Mouse (Mus musculus): Measurements from ENCODE around the gene Wfdc1. TPM values are rescaled to one million over a fixed set of nuclear protein-coding genes. Genes with fewer than 3 reads are reported as not detected.

Wfdc1 gene
- polyA plus RNA-seq, 1 experiment from 2014 or later = 15.6 TPM

GRCm38 (mm10) chr8:119702965-119703364 lies 36.8 kb downstream of the Wfdc1 start:
- WGBS = 32% methylated on average over 7 of the region's 7 CpGs

GRCm38 (mm10) chr8:119707146-119707545 lies 41.0 kb downstream of the Wfdc1 start:
- H3K4me1 ChIP-seq (replicated peaks; ENCODE audit: control insufficient read depth, insufficient read depth, low read length) = no peaks in the 10 kb centered on the region; the same call in 1 of the 2 replicates
- H3K4me2 ChIP-seq (replicated peaks; ENCODE audit: low read depth) = no peak overlapping the region
- no peak overlapping the region for H3K4me3 ChIP-seq (ENCODE audit: low read depth, low read length)
- H3K27me3 ChIP-seq (replicated peaks; ENCODE audit: control insufficient read depth, insufficient read depth, low read length) = no peaks in the 10 kb centered on the region
- ATAC-seq = no peak
- no peaks in the 10 kb centered on the region for H3K9me3 ChIP-seq (ENCODE audit: control insufficient read depth)
- WGBS = 89% methylated on average over 9 of the region's 9 CpGs
- H3K27ac ChIP-seq (ENCODE audit: low read depth, low read length) = no peak overlapping the region
- H3K36me3 ChIP-seq (ENCODE audit: control insufficient read depth, insufficient read depth) = no peaks in the 10 kb centered on the region
- no peak overlapping the region for H3K9ac ChIP-seq (ENCODE audit: low read depth, low read length)
- no peak for TF ChIP-seq CTCF (IDR thresholded peaks at IDR 0.05; ENCODE audit: low read depth)

More at GRCm38 (mm10) chr8:119702965-119703364, 36.8 kb downstream of the Wfdc1 start:
- H3K36me3 ChIP-seq (ENCODE audit: control insufficient read depth, insufficient read depth) = no peaks in the 10 kb centered on the region
- no peak for ATAC-seq
- H3K4me2 ChIP-seq (replicated peaks; ENCODE audit: low read depth) = no peak overlapping the region
- no peaks in the 10 kb centered on the region for H3K9me3 ChIP-seq (ENCODE audit: control insufficient read depth)
- H3K27me3 ChIP-seq (replicated peaks; ENCODE audit: control insufficient read depth, insufficient read depth, low read length) = peaks cover 10% of the 10 kb centered on the region; the same call in 1 of the 2 replicates
- no peak overlapping the region for H3K9ac ChIP-seq (ENCODE audit: low read depth, low read length)
- TF ChIP-seq CTCF (IDR thresholded peaks at IDR 0.05; ENCODE audit: low read depth) = no peak
- no peak overlapping the region for H3K27ac ChIP-seq (ENCODE audit: low read depth, low read length)
- H3K4me3 ChIP-seq (ENCODE audit: low read depth, low read length) = no peak overlapping the region
- no peaks in the 10 kb centered on the region for H3K4me1 ChIP-seq (replicated peaks; ENCODE audit: control insufficient read depth, insufficient read depth, low read length)

GRCm38 (mm10) chr8:119708471-119708870 lies 42.3 kb downstream of the Wfdc1 start:
- H3K9ac ChIP-seq (ENCODE audit: low read depth, low read length) = no peak overlapping the region

GRCm38 (mm10) chr8:119708878-119709702 lies 42.9 kb downstream of the Wfdc1 start:
- H3K9ac ChIP-seq (ENCODE audit: low read depth, low read length) = no peak overlapping the region
- 55% methylated on average over 14 of the region's 14 CpGs for WGBS
- no peaks in the 10 kb centered on the region for H3K9me3 ChIP-seq (ENCODE audit: control insufficient read depth)
- no peaks in the 10 kb centered on the region; the same call in 1 of the 2 replicates for H3K4me1 ChIP-seq (replicated peaks; ENCODE audit: control insufficient read depth, insufficient read depth, low read length)
- H3K36me3 ChIP-seq (ENCODE audit: control insufficient read depth, insufficient read depth) = no peaks in the 10 kb centered on the region
- H3K27me3 ChIP-seq (replicated peaks; ENCODE audit: control insufficient read depth, insufficient read depth, low read length) = no peaks in the 10 kb centered on the region
- TF ChIP-seq CTCF (IDR thresholded peaks at IDR 0.05; ENCODE audit: low read depth) = no peak
- no peak overlapping the region for H3K27ac ChIP-seq (ENCODE audit: low read depth, low read length)
- no peak overlapping the region for H3K4me3 ChIP-seq (ENCODE audit: low read depth, low read length)
- no peak overlapping the region for H3K4me2 ChIP-seq (replicated peaks; ENCODE audit: low read depth)
- peak; percentile 56 for ATAC-seq

More at GRCm38 (mm10) chr8:119708471-119708870, 42.3 kb downstream of the Wfdc1 start:
- ATAC-seq = no peak
- 90% methylated on average over 8 of the region's 8 CpGs for WGBS
- H3K27me3 ChIP-seq (replicated peaks; ENCODE audit: control insufficient read depth, insufficient read depth, low read length) = no peaks in the 10 kb centered on the region
- no peak overlapping the region for H3K4me3 ChIP-seq (ENCODE audit: low read depth, low read length)
- TF ChIP-seq CTCF (IDR thresholded peaks at IDR 0.05; ENCODE audit: low read depth) = no peak
- H3K9me3 ChIP-seq (ENCODE audit: control insufficient read depth) = no peaks in the 10 kb centered on the region
- H3K36me3 ChIP-seq (ENCODE audit: control insufficient read depth, insufficient read depth) = no peaks in the 10 kb centered on the region
- no peaks in the 10 kb centered on the region; the same call in 1 of the 2 replicates for H3K4me1 ChIP-seq (replicated peaks; ENCODE audit: control insufficient read depth, insufficient read depth, low read length)
- no peak overlapping the region for H3K27ac ChIP-seq (ENCODE audit: low read depth, low read length)
- no peak overlapping the region for H3K4me2 ChIP-seq (replicated peaks; ENCODE audit: low read depth)

- 62% methylated on average over 11 of the region's 11 CpGs for WGBS
- no peaks in the 10 kb centered on the region for H3K9me3 ChIP-seq (ENCODE audit: control insufficient read depth)
These were observed 43.5 kb downstream of the Wfdc1 start for GRCm38 (mm10) chr8:119709703-119710093.

GRCm38 (mm10) chr8:119712226-119712625 lies 46.1 kb downstream of the Wfdc1 start:
- Histone ChIP-seq H3K36me3 (ENCODE audit: control insufficient read depth, insufficient read depth) (no peaks in the 10 kb centered on the region), H3K4me1 (replicated peaks; ENCODE audit: control insufficient read depth, insufficient read depth, low read length) (peaks cover under 1% of the 10 kb centered on the region; the same call in 1 of the 2 replicates), H3K9me3 (ENCODE audit: control insufficient read depth) (no peaks in the 10 kb centered on the region), H3K27me3 (replicated peaks; ENCODE audit: control insufficient read depth, insufficient read depth, low read length) (no peaks in the 10 kb centered on the region), H3K9ac (ENCODE audit: low read depth, low read length) (no peak overlapping the region), H3K4me2 (replicated peaks; ENCODE audit: low read depth) (no peak overlapping the region), H3K4me3 (ENCODE audit: low read depth, low read length) (no peak overlapping the region), H3K27ac (ENCODE audit: low read depth, low read length) (no peak overlapping the region)
- no peak for TF ChIP-seq CTCF (IDR thresholded peaks at IDR 0.05; ENCODE audit: low read depth)
- WGBS = 62% methylated on average over 6 of the region's 6 CpGs
- no peak for ATAC-seq

More at GRCm38 (mm10) chr8:119709703-119710093, 43.5 kb downstream of the Wfdc1 start:
- peak; percentile 60 for ATAC-seq
- Histone ChIP-seq H3K9ac (ENCODE audit: low read depth, low read length) (no peak overlapping the region), H3K36me3 (ENCODE audit: control insufficient read depth, insufficient read depth) (no peaks in the 10 kb centered on the region), H3K4me1 (replicated peaks; ENCODE audit: control insufficient read depth, insufficient read depth, low read length) (no peaks in the 10 kb centered on the region; the same call in 1 of the 2 replicates), H3K4me3 (ENCODE audit: low read depth, low read length) (no peak overlapping the region), H3K27ac (ENCODE audit: low read depth, low read length) (no peak overlapping the region), H3K27me3 (replicated peaks; ENCODE audit: control insufficient read depth, insufficient read depth, low read length) (no peaks in the 10 kb centered on the region), H3K4me2 (replicated peaks; ENCODE audit: low read depth) (no peak overlapping the region)
- TF ChIP-seq CTCF (IDR thresholded peaks at IDR 0.05; ENCODE audit: low read depth) = no peak
